Mouse (Mus musculus): ENCODE measurements at regions not wholly inside any gene's neighbourhood (a gene's known extent, or its start where the extent isn't known, plus 50 kb on each side); places are given as distances from the start of the nearest gene placed in this dataset.

- H3K27me3 ChIP-seq (ENCODE audit: control insufficient read depth, insufficient read depth, low read length) = no peaks in the 10 kb centered on the region
- H3K9me3 ChIP-seq (replicated peaks; ENCODE audit: control insufficient read depth, low read length) = no peaks in the 10 kb centered on the region
- H3K36me3 ChIP-seq (ENCODE audit: control insufficient read depth, insufficient read depth, low read length) = no peaks in the 10 kb centered on the region
- H3K4me2 ChIP-seq = no peak overlapping the region
- WGBS (ENCODE audit: insufficient replicate concordance) = 84% methylated on average over 2 of the region's 2 CpGs
- no peak for ATAC-seq (replicated peaks; ENCODE audit: insufficient number of reproducible peaks, low FRiP score, low TSS enrichment)
- H3K9ac ChIP-seq (ENCODE audit: low read depth, low read length) = no peak overlapping the region
- H3K4me3 ChIP-seq (ENCODE audit: low read depth, low read length) = no peak overlapping the region
- no peaks in the 10 kb centered on the region for H3K4me1 ChIP-seq (ENCODE audit: control insufficient read depth, insufficient read depth, low read length)
- no peak overlapping the region for H3K27ac ChIP-seq (ENCODE audit: low read depth, low read length)
Measured at GRCm38 (mm10) chr9:80681709-80682108, 216.4 kb upstream of the Impg1 start.

- no peak for ATAC-seq (replicated peaks; ENCODE audit: insufficient number of reproducible peaks, low FRiP score, low TSS enrichment)
- WGBS (ENCODE audit: insufficient replicate concordance) = 73% methylated on average over 1 of the region's 1 CpGs
- Histone ChIP-seq H3K27me3 (ENCODE audit: control insufficient read depth, insufficient read depth, low read length) (no peaks in the 10 kb centered on the region), H3K4me1 (ENCODE audit: control insufficient read depth, insufficient read depth, low read length) (no peaks in the 10 kb centered on the region), H3K36me3 (ENCODE audit: control insufficient read depth, insufficient read depth, low read length) (no peaks in the 10 kb centered on the region), H3K9me3 (replicated peaks; ENCODE audit: control insufficient read depth, low read length) (no peaks in the 10 kb centered on the region), H3K4me3 (ENCODE audit: low read depth, low read length) (no peak overlapping the region), H3K4me2 (no peak overlapping the region), H3K9ac (ENCODE audit: low read depth, low read length) (no peak overlapping the region), H3K27ac (ENCODE audit: low read depth, low read length) (no peak overlapping the region)
Measured at GRCm38 (mm10) chr9:80671483-80671882, 206.2 kb upstream of the Impg1 start.

DNA sequence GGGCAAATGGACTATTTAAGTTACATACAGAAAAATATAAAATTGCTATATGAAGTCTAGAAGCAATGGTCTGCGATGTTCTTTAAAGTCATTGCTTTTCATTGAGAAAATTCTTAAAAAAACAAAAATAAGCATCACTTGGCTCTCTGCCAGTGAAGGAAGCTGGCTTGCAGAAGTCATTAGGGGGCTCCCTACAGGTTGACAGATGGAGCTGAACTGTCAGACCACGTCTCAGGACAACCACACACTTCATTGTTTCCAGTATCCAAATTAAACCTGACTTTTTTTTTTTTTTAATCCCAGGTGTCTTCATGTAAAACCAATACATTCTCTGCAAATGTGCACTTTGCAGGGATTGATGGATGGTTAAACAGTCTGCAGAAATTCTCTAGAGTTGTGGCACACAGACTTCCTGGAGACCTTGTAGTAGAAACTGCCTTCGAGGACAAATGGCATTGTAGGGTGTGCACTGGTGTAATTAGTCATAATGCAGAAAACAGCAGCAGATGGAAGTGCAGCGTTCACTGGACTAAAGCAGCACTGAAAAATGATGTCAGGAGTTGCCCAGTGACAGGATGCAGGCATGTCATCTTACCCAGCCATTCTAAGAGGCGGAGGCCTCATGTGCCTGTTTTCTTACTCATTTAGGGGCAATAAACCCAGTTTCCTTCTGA, 203.4 kb upstream of the Impg1 start:
- Histone ChIP-seq H3K4me3 (ENCODE audit: low read depth, low read length) (no peak overlapping the region), H3K36me3 (ENCODE audit: control insufficient read depth, insufficient read depth, low read length) (no peaks in the 10 kb centered on the region), H3K27me3 (ENCODE audit: control insufficient read depth, insufficient read depth, low read length) (no peaks in the 10 kb centered on the region), H3K9ac (ENCODE audit: low read depth, low read length) (no peak overlapping the region), H3K9me3 (replicated peaks; ENCODE audit: control insufficient read depth, low read length) (no peaks in the 10 kb centered on the region), H3K4me2 (no peak overlapping the region), H3K4me1 (ENCODE audit: control insufficient read depth, insufficient read depth, low read length) (no peaks in the 10 kb centered on the region), H3K27ac (ENCODE audit: low read depth, low read length) (no peak overlapping the region)
- WGBS (ENCODE audit: insufficient replicate concordance) = 63% methylated on average over 5 of the region's 5 CpGs
- ATAC-seq (replicated peaks; ENCODE audit: insufficient number of reproducible peaks, low FRiP score, low TSS enrichment) = no peak

- no peak for ATAC-seq (replicated peaks; ENCODE audit: insufficient number of reproducible peaks, low FRiP score, low TSS enrichment)
- 66% methylated on average over 1 of the region's 1 CpGs for WGBS (ENCODE audit: insufficient replicate concordance)
- H3K36me3 ChIP-seq (ENCODE audit: control insufficient read depth, insufficient read depth, low read length) = no peaks in the 10 kb centered on the region
- H3K27ac ChIP-seq (ENCODE audit: low read depth, low read length) = no peak overlapping the region
- no peaks in the 10 kb centered on the region for H3K9me3 ChIP-seq (replicated peaks; ENCODE audit: control insufficient read depth, low read length)
- H3K4me1 ChIP-seq (ENCODE audit: control insufficient read depth, insufficient read depth, low read length) = no peaks in the 10 kb centered on the region
- no peak overlapping the region for H3K9ac ChIP-seq (ENCODE audit: low read depth, low read length)
- no peak overlapping the region for H3K4me2 ChIP-seq
- no peak overlapping the region for H3K4me3 ChIP-seq (ENCODE audit: low read depth, low read length)
- no peaks in the 10 kb centered on the region for H3K27me3 ChIP-seq (ENCODE audit: control insufficient read depth, insufficient read depth, low read length)
Measured at GRCm38 (mm10) chr9:80658755-80659154, 193.5 kb upstream of the Impg1 start.

GRCm38 (mm10) chr9:80615114-80615513, 149.8 kb upstream of the Impg1 start:
- no peaks in the 10 kb centered on the region for H3K4me1 ChIP-seq (ENCODE audit: control insufficient read depth, insufficient read depth, low read length)
- no peak for ATAC-seq (replicated peaks; ENCODE audit: insufficient number of reproducible peaks, low FRiP score, low TSS enrichment)
- no peaks in the 10 kb centered on the region for H3K27me3 ChIP-seq (ENCODE audit: control insufficient read depth, insufficient read depth, low read length)
- H3K4me3 ChIP-seq (ENCODE audit: low read depth, low read length) = no peak overlapping the region
- no peaks in the 10 kb centered on the region for H3K9me3 ChIP-seq (replicated peaks; ENCODE audit: control insufficient read depth, low read length)
- H3K27ac ChIP-seq (ENCODE audit: low read depth, low read length) = no peak overlapping the region
- no peaks in the 10 kb centered on the region for H3K36me3 ChIP-seq (ENCODE audit: control insufficient read depth, insufficient read depth, low read length)
- no peak overlapping the region for H3K9ac ChIP-seq (ENCODE audit: low read depth, low read length)
- no peak overlapping the region for H3K4me2 ChIP-seq
- WGBS (ENCODE audit: insufficient replicate concordance) = 75% methylated on average over 3 of the region's 3 CpGs

- no peaks in the 10 kb centered on the region for H3K27me3 ChIP-seq (ENCODE audit: control insufficient read depth, insufficient read depth, low read length)
- no peaks in the 10 kb centered on the region for H3K36me3 ChIP-seq (ENCODE audit: control insufficient read depth, insufficient read depth, low read length)
- no peak overlapping the region for H3K4me2 ChIP-seq
- ATAC-seq (replicated peaks; ENCODE audit: insufficient number of reproducible peaks, low FRiP score, low TSS enrichment) = no peak
- no peaks in the 10 kb centered on the region; the same call in 1 of the 2 replicates for H3K4me1 ChIP-seq (ENCODE audit: control insufficient read depth, insufficient read depth, low read length)
- H3K4me3 ChIP-seq (ENCODE audit: low read depth, low read length) = no peak overlapping the region
- no peak overlapping the region for H3K9ac ChIP-seq (ENCODE audit: low read depth, low read length)
- no peak overlapping the region for H3K27ac ChIP-seq (ENCODE audit: low read depth, low read length)
- no peaks in the 10 kb centered on the region for H3K9me3 ChIP-seq (replicated peaks; ENCODE audit: control insufficient read depth, low read length)
Measured at GRCm38 (mm10) chr9:80600019-80600418, 134.7 kb upstream of the Impg1 start.

GRCm38 (mm10) chr9:80565388-80566024, 100.2 kb upstream of the Impg1 start:
- Histone ChIP-seq H3K27me3 (ENCODE audit: control insufficient read depth, insufficient read depth, low read length) (no peaks in the 10 kb centered on the region), H3K4me1 (ENCODE audit: control insufficient read depth, insufficient read depth, low read length) (no peaks in the 10 kb centered on the region), H3K9ac (ENCODE audit: low read depth, low read length) (no peak overlapping the region), H3K4me2 (no peak overlapping the region), H3K4me3 (ENCODE audit: low read depth, low read length) (no peak overlapping the region), H3K36me3 (ENCODE audit: control insufficient read depth, insufficient read depth, low read length) (no peaks in the 10 kb centered on the region), H3K27ac (ENCODE audit: low read depth, low read length) (no peak overlapping the region), H3K9me3 (replicated peaks; ENCODE audit: control insufficient read depth, low read length) (no peaks in the 10 kb centered on the region)
- 78% methylated on average over 4 of the region's 4 CpGs for WGBS (ENCODE audit: insufficient replicate concordance)
- no peak for ATAC-seq (replicated peaks; ENCODE audit: insufficient number of reproducible peaks, low FRiP score, low TSS enrichment)

GRCm38 (mm10) chr9:80563655-80564054, 98.4 kb upstream of the Impg1 start:
- Histone ChIP-seq H3K27me3 (ENCODE audit: control insufficient read depth, insufficient read depth, low read length) (no peaks in the 10 kb centered on the region), H3K4me1 (ENCODE audit: control insufficient read depth, insufficient read depth, low read length) (no peaks in the 10 kb centered on the region), H3K4me2 (no peak overlapping the region), H3K9me3 (replicated peaks; ENCODE audit: control insufficient read depth, low read length) (no peaks in the 10 kb centered on the region), H3K36me3 (ENCODE audit: control insufficient read depth, insufficient read depth, low read length) (no peaks in the 10 kb centered on the region), H3K4me3 (ENCODE audit: low read depth, low read length) (no peak overlapping the region), H3K9ac (ENCODE audit: low read depth, low read length) (no peak overlapping the region), H3K27ac (ENCODE audit: low read depth, low read length) (no peak overlapping the region)
- no peak for ATAC-seq (replicated peaks; ENCODE audit: insufficient number of reproducible peaks, low FRiP score, low TSS enrichment)
- 84% methylated on average over 2 of the region's 2 CpGs for WGBS (ENCODE audit: insufficient replicate concordance)

- no peak overlapping the region for H3K9ac ChIP-seq (ENCODE audit: low read depth, low read length)
- no peaks in the 10 kb centered on the region for H3K27me3 ChIP-seq (ENCODE audit: control insufficient read depth, insufficient read depth, low read length)
- 62% methylated on average over 1 of the region's 1 CpGs for WGBS (ENCODE audit: insufficient replicate concordance)
- no peaks in the 10 kb centered on the region for H3K9me3 ChIP-seq (replicated peaks; ENCODE audit: control insufficient read depth, low read length)
- no peaks in the 10 kb centered on the region for H3K36me3 ChIP-seq (ENCODE audit: control insufficient read depth, insufficient read depth, low read length)
- no peak for ATAC-seq (replicated peaks; ENCODE audit: insufficient number of reproducible peaks, low FRiP score, low TSS enrichment)
- H3K4me2 ChIP-seq = no peak overlapping the region
- no peak overlapping the region for H3K27ac ChIP-seq (ENCODE audit: low read depth, low read length)
- no peak overlapping the region for H3K4me3 ChIP-seq (ENCODE audit: low read depth, low read length)
- H3K4me1 ChIP-seq (ENCODE audit: control insufficient read depth, insufficient read depth, low read length) = no peaks in the 10 kb centered on the region
Measured at GRCm38 (mm10) chr9:80555531-80556067, 90.3 kb upstream of the Impg1 start.
